Mouse (Mus musculus) activated CD4-positive, CD25-positive, alpha-beta regulatory T cell, adult 4 months (primary cell): ENCODE results near the gene Cdkl5. TPM values are rescaled to one million over a fixed set of nuclear protein-coding genes. Genes with fewer than 3 reads are reported as not detected.

ENCODE experiments used
- ATAC-seq: one replicate; pipeline ENCODE4 v1.8.0; 2017
- polyA plus RNA-seq, 2 experiments: library from polyadenylated mRNA; unstranded; fragments of 100-300 nt; shearing (Covaris generic); gene quantifications; one replicate each; pipeline ENCODE4 v1.2.1; 2017

The Cdkl5 gene
- under 1 TPM; 0.29 to 0.52 TPM for polyA plus RNA-seq

- ATAC-seq: peak; percentile 92
These were observed at the start of gene Cdkl5 for GRCm38 (mm10) chrX:160994543-160995121. TSS of gene Cdkl5 (minus strand) at chrX:160994704.

GRCm38 (mm10) chrX:161033235-161033803, 38.8 kb upstream of the Cdkl5 start:
- ATAC-seq: no peak

GRCm38 (mm10) chrX:161032423-161032822, 37.9 kb upstream of the Cdkl5 start:
- ATAC-seq: no peak

- ATAC-seq: no peak
These were observed 35.7 kb upstream of the Cdkl5 start for GRCm38 (mm10) chrX:161030233-161030632.

GRCm38 (mm10) chrX:161024475-161024874, 30.0 kb upstream of the Cdkl5 start:
- ATAC-seq: no peak

GRCm38 (mm10) chrX:161021548-161021947, 27.0 kb upstream of the Cdkl5 start:
- no peak for ATAC-seq

GRCm38 (mm10) chrX:161018179-161018578, 23.7 kb upstream of the Cdkl5 start:
- no peak for ATAC-seq

- ATAC-seq: no peak
These were observed 11.8 kb upstream of the Cdkl5 start for GRCm38 (mm10) chrX:161006272-161006671.

- ATAC-seq: no peak
These were observed 1.5 kb upstream of the Cdkl5 start for GRCm38 (mm10) chrX:160996051-160996450.

GRCm38 (mm10) chrX:160995131-160995667, 695 bp upstream of the Cdkl5 start:
- ATAC-seq: peak; percentile 19

GRCm38 (mm10) chrX:160993749-160994539, 560 bp downstream of the Cdkl5 start:
- ATAC-seq: peak; percentile 30

GRCm38 (mm10) chrX:160992703-160993102, 1.8 kb downstream of the Cdkl5 start:
- no peak for ATAC-seq

- ATAC-seq: no peak
These were observed 4.2 kb downstream of the Cdkl5 start for GRCm38 (mm10) chrX:160990276-160990675.

- ATAC-seq: no peak
These were observed 16.6 kb downstream of the Cdkl5 start for GRCm38 (mm10) chrX:160977919-160978318.

- ATAC-seq: no peak
These were observed 22.4 kb downstream of the Cdkl5 start for GRCm38 (mm10) chrX:160971991-160972545.

GRCm38 (mm10) chrX:160958593-160959131, 35.8 kb downstream of the Cdkl5 start:
- no peak for ATAC-seq

GRCm38 (mm10) chrX:160949583-160949982, 44.9 kb downstream of the Cdkl5 start:
- ATAC-seq: no peak

GRCm38 (mm10) chrX:160944722-160945121, 49.8 kb downstream of the Cdkl5 start:
- no peak for ATAC-seq

- no peak for ATAC-seq
These were observed 59.0 kb downstream of the Cdkl5 start for GRCm38 (mm10) chrX:160935541-160935940.

- no peak for ATAC-seq
These were observed 63.8 kb downstream of the Cdkl5 start for GRCm38 (mm10) chrX:160930656-160931055.

- ATAC-seq: no peak
These were observed 65.6 kb downstream of the Cdkl5 start for GRCm38 (mm10) chrX:160928870-160929269.

- no peak for ATAC-seq
These were observed 75.4 kb downstream of the Cdkl5 start for GRCm38 (mm10) chrX:160919022-160919637.
